Mouse (Mus musculus) heart, adult 18-20 months (tissue): Measurements from ENCODE around the gene Tsga10. TPM values are rescaled to one million over a fixed set of nuclear protein-coding genes. Genes with fewer than 3 reads are reported as not detected.

Experiments
- DNase-seq, 2 experiments: peaks; one replicate each; pipeline ENCODE4 v3.0.0; 2021 to 2022; ENCODE audit warnings: mixed read lengths in 1 of 2
- long read RNA-seq, 2 experiments: library from polyadenylated mRNA; stranded (forward); transcript quantifications; one replicate each; pipeline ENCODE4 v2.0.0; 2021
- total RNA-seq, 2 experiments: library from RNA; stranded (reverse); gene quantifications; 2 replicates each; pipeline ENCODE4 v1.2.3; 2021

The Tsga10 gene
- 1 to 10 TPM; 4.0 to 5.0 TPM for total RNA-seq
- long read RNA-seq, experiment 1, partial matches to known transcripts = 0 of 2 reads
- long read RNA-seq, experiment 1, other reads (novel, unspliced or antisense) = 2 of 2 reads
- long read RNA-seq, experiment 2 = 0 reads

- DNase-seq = no peak
These were observed at the start of gene Tsga10 for GRCm38 (mm10) chr1:37866286-37866685. Tsga10 (minus strand) TSS chr1:37866429.

GRCm38 (mm10) chr1:37912751-37913150, 46.5 kb upstream of the Tsga10 start:
- no peak for DNase-seq

GRCm38 (mm10) chr1:37903178-37903577, 36.9 kb upstream of the Tsga10 start:
- peak; percentile 12 to 20 for DNase-seq

GRCm38 (mm10) chr1:37900288-37900687, 34.1 kb upstream of the Tsga10 start:
- DNase-seq = peak in 1 of 2 experiments; percentile 16

- no peak for DNase-seq
These were observed 33.6 kb upstream of the Tsga10 start for GRCm38 (mm10) chr1:37899816-37900215.

GRCm38 (mm10) chr1:37894606-37895005, 28.4 kb upstream of the Tsga10 start:
- DNase-seq = no peak

- DNase-seq = no peak
These were observed 25.2 kb upstream of the Tsga10 start for GRCm38 (mm10) chr1:37891400-37891799.

- DNase-seq = peak; percentile 93 to 95
These were observed 23.9 kb upstream of the Tsga10 start, which contains the start of the genes Mitd1 and Mrpl30 for GRCm38 (mm10) chr1:37890025-37890652. Mitd1 (minus strand) TSS chr1:37890411. Mrpl30 (plus strand) TSS chr1:37890477.

- DNase-seq = no peak
These were observed 23.0 kb upstream of the Tsga10 start for GRCm38 (mm10) chr1:37889206-37889605.

- no peak for DNase-seq
These were observed 18.2 kb upstream of the Tsga10 start for GRCm38 (mm10) chr1:37884451-37884850.

- no peak for DNase-seq
These were observed 17.2 kb upstream of the Tsga10 start for GRCm38 (mm10) chr1:37883411-37883810.

- peak in 1 of 2 experiments; percentile 41 for DNase-seq
These were observed 11.7 kb upstream of the Tsga10 start for GRCm38 (mm10) chr1:37877736-37878460.

GRCm38 (mm10) chr1:37873157-37873556, 6.9 kb upstream of the Tsga10 start:
- no peak for DNase-seq

GRCm38 (mm10) chr1:37872131-37873067, 6.2 kb upstream of the Tsga10 start:
- DNase-seq = peak; percentile 82 to 89

GRCm38 (mm10) chr1:37871704-37872103, 5.5 kb upstream of the Tsga10 start, which contains the start of gene Lipt1:
Lipt1 (plus strand) TSS chr1:37871738.
- no peak for DNase-seq

GRCm38 (mm10) chr1:37869362-37869761, 3.1 kb upstream of the Tsga10 start:
- no peak for DNase-seq

- DNase-seq = no peak
These were observed 2.4 kb upstream of the Tsga10 start for GRCm38 (mm10) chr1:37868640-37869039.

- no peak for DNase-seq
These were observed 1.6 kb upstream of the Tsga10 start for GRCm38 (mm10) chr1:37867684-37868322.

- peak in 1 of 2 experiments; percentile 33 for DNase-seq
These were observed 827 bp upstream of the Tsga10 start for GRCm38 (mm10) chr1:37867056-37867455.

- no peak for DNase-seq
These were observed 621 bp downstream of the Tsga10 start for GRCm38 (mm10) chr1:37865401-37866215.
